Comparison of ENCODE assay signal across 17 mouse cellular contexts in genomic region chr3:152753345-152753744, GRCm38 (mm10).
"Had no signal": no experiment of that assay in that cellular context is flagged by ENCODE, and none has a peak within 500 bp of the region (broad histone marks: within the 10 kb centered on the region; RNA-seq: fewer than 3 reads in every experiment).

No protein-coding gene starts in this region.

- H3K27me3 ChIP-seq: limb, embryonic 15.5 days; lung, embryonic 15.5 days; midbrain, embryonic 13.5 days; midbrain, embryonic 15.5 days; neural tube, embryonic 12.5 days had no signal

- H3K9ac ChIP-seq: limb, embryonic 15.5 days; lung, embryonic 15.5 days; midbrain, embryonic 15.5 days; neural tube, embryonic 12.5 days had no signal

- H3K36me3 ChIP-seq: midbrain, embryonic 15.5 days had no signal

- H3K9me3 ChIP-seq: limb, embryonic 15.5 days; lung, embryonic 15.5 days; midbrain, embryonic 13.5 days; midbrain, embryonic 15.5 days had no signal

- H3K27ac ChIP-seq: limb, embryonic 15.5 days; lung, embryonic 15.5 days; midbrain, embryonic 15.5 days; neural tube, embryonic 12.5 days had no signal

- H3K4me3 ChIP-seq: limb, embryonic 15.5 days; lung, embryonic 15.5 days; midbrain, embryonic 13.5 days; midbrain, embryonic 15.5 days; neural tube, embryonic 12.5 days had no signal

- DNase-seq: lung, adult 18-20 months; lung, postnatal 14 days; lung, postnatal 4 days; right cerebral cortex, adult 18-20 months; right cerebral cortex, postnatal 25 days; right cerebral cortex, postnatal 4 days; spleen, adult 18-20 months; thymus, adult 18-20 months; thymus, postnatal 14 days; thymus, postnatal 36 days had no signal

- ATAC-seq: lung, postnatal 0 days had no signal

- H3K4me2 ChIP-seq: limb, embryonic 15.5 days; lung, embryonic 15.5 days; midbrain, embryonic 11.5 days; midbrain, embryonic 13.5 days; midbrain, embryonic 15.5 days; neural tube, embryonic 12.5 days had no signal
